Mouse (Mus musculus): ENCODE data around the gene Fbxl2. TPM values are rescaled to one million over a fixed set of nuclear protein-coding genes. Genes with fewer than 3 reads are reported as not detected.
"Not testable (repeated sequence)": the region's sequence is repeated elsewhere in the genome, so short reads cannot be mapped to it uniquely, and the experiment has no call there.

The Fbxl2 gene
- 2.8 and 3.3 TPM in 2 replicates for polyA plus RNA-seq (2014; fragmentation: Nextera tagmentation; extraction: Ambion mirVana)

DNA sequence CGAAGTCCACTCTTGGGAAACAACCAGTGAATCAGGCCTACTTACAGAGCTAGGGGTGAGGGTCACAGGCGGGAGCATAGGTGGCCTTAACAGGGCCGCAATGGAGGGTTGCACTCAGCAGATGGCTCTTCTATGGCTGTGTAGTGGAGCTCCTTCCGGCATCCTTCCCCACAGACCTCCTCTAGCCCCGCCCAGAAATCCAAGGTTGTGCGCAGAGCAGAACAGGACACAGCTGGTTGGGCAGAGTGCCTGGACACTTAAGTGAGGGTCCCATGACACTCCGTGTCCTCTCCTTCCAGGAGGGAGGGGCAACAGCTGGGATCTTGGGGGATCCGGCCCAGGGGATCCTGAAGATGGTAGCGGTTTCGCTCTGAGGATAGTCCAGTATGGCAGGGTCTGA, at the start of gene Fbxl2:
TSS of gene Fbxl2 (minus strand) at position 164 of the 400 bp plus-strand sequence.
- no peaks in the 10 kb centered on the region for H3K27me3 ChIP-seq (ENCODE audit: control insufficient read depth, insufficient read depth, low read length)
- 0 out of 2 replicates have a peak, but pooled peaks cover 3% of the 10 kb centered on the region for H3K9me3 ChIP-seq (ENCODE audit: control insufficient read depth, low read length)
- 0 out of 2 replicates have a peak, but pooled peaks have one; percentile 44 for ATAC-seq (ENCODE audit: low FRiP score, low TSS enrichment)
- no peak within 1 kb of the TSS for H3K4me2 ChIP-seq (replicated peaks; ENCODE audit: low read depth, low read length)
- H3K27ac ChIP-seq (ENCODE audit: low read depth, low read length): no peak within 1 kb of the TSS
- H3K4me3 ChIP-seq (ENCODE audit: low read length): no peak within 1 kb of the TSS
- H3K9ac ChIP-seq (ENCODE audit: low read depth, low read length): no peak within 1 kb of the TSS
- H3K36me3 ChIP-seq (ENCODE audit: control insufficient read depth, insufficient read depth, low read length): no peaks in the 10 kb centered on the region
- no peaks in the 10 kb centered on the region for H3K4me1 ChIP-seq (ENCODE audit: control insufficient read depth, insufficient read depth, low read length)
- 85% methylated on average over 10 of the region's 10 CpGs for WGBS

DNA sequence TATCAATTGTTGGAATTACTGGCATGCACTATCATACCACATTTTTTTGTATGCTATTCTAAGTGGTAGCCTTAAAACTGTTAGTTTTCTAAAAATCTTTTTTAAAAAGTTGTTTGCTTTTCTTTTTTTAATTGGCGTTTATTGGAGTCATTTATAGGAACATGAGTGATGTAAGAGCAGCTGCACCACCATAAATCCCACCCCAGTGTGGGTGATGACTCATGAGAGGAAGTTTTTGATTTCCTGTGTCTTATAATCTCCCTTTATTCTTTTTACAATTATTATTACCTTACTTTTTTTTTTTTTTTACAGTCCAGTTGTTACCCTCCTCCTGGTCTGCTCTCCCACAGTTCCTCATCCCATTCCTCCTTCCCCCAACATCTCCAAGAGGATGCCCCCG, 48.9 kb upstream of the Fbxl2 start:
- H3K9me3 ChIP-seq (ENCODE audit: control insufficient read depth, low read length): no peaks in the 10 kb centered on the region
- WGBS: 90% methylated on average over 2 of the region's 2 CpGs

DNA sequence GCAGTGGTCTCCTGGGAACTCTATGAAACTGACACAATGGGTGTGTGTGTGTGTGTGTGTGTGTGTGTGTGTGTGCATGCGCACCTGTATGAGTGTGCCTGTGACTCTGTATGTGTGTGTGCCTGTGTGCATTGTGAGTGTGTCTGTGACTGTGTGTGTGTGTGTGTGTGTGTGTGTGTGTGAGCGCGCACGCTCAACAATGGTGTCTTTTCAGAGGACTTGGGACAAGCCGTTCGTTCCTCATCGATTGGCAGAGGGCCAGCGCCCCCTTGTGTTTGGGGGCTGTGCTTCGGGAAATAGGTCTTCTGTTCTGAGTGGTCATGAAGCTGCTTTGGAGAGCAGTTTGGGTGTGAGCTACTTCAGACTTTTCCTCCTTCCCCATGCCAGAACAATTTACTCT, 46.2 kb upstream of the Fbxl2 start:
- not testable (repeated sequence) for H3K4me3 ChIP-seq (ENCODE audit: low read length); H3K27ac ChIP-seq (ENCODE audit: low read depth, low read length); H3K27me3 ChIP-seq (ENCODE audit: control insufficient read depth, insufficient read depth, low read length); H3K4me2 ChIP-seq (replicated peaks; ENCODE audit: low read depth, low read length); H3K36me3 ChIP-seq (ENCODE audit: control insufficient read depth, insufficient read depth, low read length); H3K4me1 ChIP-seq (ENCODE audit: control insufficient read depth, insufficient read depth, low read length); H3K9me3 ChIP-seq (ENCODE audit: control insufficient read depth, low read length); H3K9ac ChIP-seq (ENCODE audit: low read depth, low read length)
- ATAC-seq (ENCODE audit: low FRiP score, low TSS enrichment): peak; percentile 52; the same call in 1 of the 2 replicates
- 23% methylated on average over 9 of the region's 9 CpGs for WGBS

More for the DNA sequence above, 48.9 kb upstream of the Fbxl2 start:
- ATAC-seq (ENCODE audit: low FRiP score, low TSS enrichment): no peak
- no peak overlapping the region for H3K4me2 ChIP-seq (replicated peaks; ENCODE audit: low read depth, low read length)
- no peaks in the 10 kb centered on the region for H3K4me1 ChIP-seq (ENCODE audit: control insufficient read depth, insufficient read depth, low read length)
- H3K27ac ChIP-seq (ENCODE audit: low read depth, low read length): no peak overlapping the region
- H3K9ac ChIP-seq (ENCODE audit: low read depth, low read length): no peak overlapping the region
- H3K36me3 ChIP-seq (ENCODE audit: control insufficient read depth, insufficient read depth, low read length): no peaks in the 10 kb centered on the region
- no peak overlapping the region for H3K4me3 ChIP-seq (ENCODE audit: low read length)
- no peaks in the 10 kb centered on the region for H3K27me3 ChIP-seq (ENCODE audit: control insufficient read depth, insufficient read depth, low read length)

DNA sequence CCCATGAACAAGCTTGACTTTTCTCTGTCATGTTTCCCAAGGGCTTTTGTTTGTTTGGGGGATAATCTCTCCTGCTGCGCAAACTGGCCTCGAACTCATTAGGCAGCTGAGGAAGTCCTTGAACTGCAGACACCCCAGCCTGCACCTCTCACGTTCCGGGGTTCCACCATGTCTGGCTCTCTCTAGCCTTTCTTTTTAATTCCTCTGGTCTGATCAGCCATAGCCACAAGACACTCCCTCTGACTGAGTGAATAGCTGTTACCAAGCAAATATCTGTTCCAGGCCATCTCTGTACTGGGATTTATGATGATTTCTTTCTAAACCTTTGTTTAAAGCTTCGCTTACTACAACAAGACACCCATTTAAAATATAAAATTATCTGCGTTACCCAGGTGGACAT, 42.9 kb upstream of the Fbxl2 start:
- not testable (repeated sequence) for ATAC-seq (ENCODE audit: low FRiP score, low TSS enrichment); H3K27ac ChIP-seq (ENCODE audit: low read depth, low read length); H3K9ac ChIP-seq (ENCODE audit: low read depth, low read length); H3K4me2 ChIP-seq (replicated peaks; ENCODE audit: low read depth, low read length); H3K27me3 ChIP-seq (ENCODE audit: control insufficient read depth, insufficient read depth, low read length); H3K9me3 ChIP-seq (ENCODE audit: control insufficient read depth, low read length); H3K36me3 ChIP-seq (ENCODE audit: control insufficient read depth, insufficient read depth, low read length); H3K4me3 ChIP-seq (ENCODE audit: low read length); H3K4me1 ChIP-seq (ENCODE audit: control insufficient read depth, insufficient read depth, low read length)
- WGBS: 90% methylated on average over 6 of the region's 6 CpGs

DNA sequence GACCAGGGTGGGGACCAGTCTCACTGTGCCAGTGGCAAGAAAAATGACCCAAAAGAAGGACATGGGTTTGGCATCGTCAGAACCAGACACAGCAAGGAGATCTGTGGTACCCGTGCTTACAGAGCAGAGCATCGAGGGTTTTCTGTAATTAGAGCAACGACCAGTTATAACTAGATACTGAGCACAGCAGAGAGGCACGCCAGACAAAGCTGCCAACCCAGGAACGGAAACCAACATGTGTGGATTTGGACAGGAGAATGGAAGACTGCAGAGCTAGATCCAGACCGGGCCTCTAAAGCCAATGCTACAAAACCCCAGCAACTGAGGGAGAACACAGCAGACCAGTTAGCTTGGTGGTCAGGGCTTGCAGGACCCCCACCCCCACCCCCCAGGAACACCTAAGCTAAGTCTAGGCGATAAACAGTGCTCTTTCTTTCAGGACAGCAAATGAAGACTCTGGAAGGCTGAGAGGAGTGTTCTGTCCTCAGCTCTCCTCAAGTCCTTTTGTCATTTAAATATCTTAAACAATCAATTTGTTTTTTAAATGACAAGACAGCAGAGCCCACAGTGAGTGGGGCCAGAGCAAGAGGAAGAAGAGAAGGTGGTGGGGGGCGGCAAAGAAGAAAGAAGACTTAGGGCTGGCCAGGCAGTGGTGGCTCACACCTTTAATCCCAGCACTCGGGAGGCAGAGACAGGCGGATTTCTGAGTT, 41.3 kb upstream of the Fbxl2 start:
- no peak for ATAC-seq (ENCODE audit: low FRiP score, low TSS enrichment)
- Histone ChIP-seq H3K9me3 (ENCODE audit: control insufficient read depth, low read length) (no peaks in the 10 kb centered on the region), H3K36me3 (ENCODE audit: control insufficient read depth, insufficient read depth, low read length) (no peaks in the 10 kb centered on the region), H3K27ac (ENCODE audit: low read depth, low read length) (no peak overlapping the region), H3K4me3 (ENCODE audit: low read length) (no peak overlapping the region), H3K4me2 (replicated peaks; ENCODE audit: low read depth, low read length) (no peak overlapping the region), H3K9ac (ENCODE audit: low read depth, low read length) (no peak overlapping the region), H3K4me1 (ENCODE audit: control insufficient read depth, insufficient read depth, low read length) (no peaks in the 10 kb centered on the region), H3K27me3 (ENCODE audit: control insufficient read depth, insufficient read depth, low read length) (no peaks in the 10 kb centered on the region)
- WGBS: 75% methylated on average over 11 of the region's 11 CpGs

DNA sequence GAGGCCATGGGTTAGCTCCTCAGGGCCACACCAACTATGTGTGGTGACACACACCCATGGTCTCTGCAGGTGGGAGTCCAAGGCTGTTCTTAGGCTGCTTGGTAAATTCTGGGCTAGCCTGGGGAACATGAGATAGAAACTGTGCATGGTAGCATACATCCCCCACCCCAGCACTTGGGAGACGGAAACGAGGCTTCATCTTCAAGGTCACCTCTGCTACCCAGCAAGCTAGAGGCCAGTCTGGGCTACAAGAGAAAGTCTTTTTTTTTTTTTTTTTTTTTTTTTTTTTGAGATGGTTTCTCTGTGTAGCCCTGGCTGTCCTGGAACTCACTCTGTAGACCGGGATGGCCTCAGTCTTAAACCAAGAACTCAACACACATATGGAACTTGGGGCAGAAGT, 40.4 kb upstream of the Fbxl2 start:
- Histone ChIP-seq H3K4me1 (ENCODE audit: control insufficient read depth, insufficient read depth, low read length) (no peaks in the 10 kb centered on the region), H3K9me3 (ENCODE audit: control insufficient read depth, low read length) (no peaks in the 10 kb centered on the region), H3K9ac (ENCODE audit: low read depth, low read length) (no peak overlapping the region), H3K36me3 (ENCODE audit: control insufficient read depth, insufficient read depth, low read length) (no peaks in the 10 kb centered on the region), H3K4me3 (ENCODE audit: low read length) (no peak overlapping the region), H3K27ac (ENCODE audit: low read depth, low read length) (no peak overlapping the region), H3K27me3 (ENCODE audit: control insufficient read depth, insufficient read depth, low read length) (no peaks in the 10 kb centered on the region), H3K4me2 (replicated peaks; ENCODE audit: low read depth, low read length) (no peak overlapping the region)
- no peak for ATAC-seq (ENCODE audit: low FRiP score, low TSS enrichment)
- 68% methylated on average over 3 of the region's 3 CpGs for WGBS

DNA sequence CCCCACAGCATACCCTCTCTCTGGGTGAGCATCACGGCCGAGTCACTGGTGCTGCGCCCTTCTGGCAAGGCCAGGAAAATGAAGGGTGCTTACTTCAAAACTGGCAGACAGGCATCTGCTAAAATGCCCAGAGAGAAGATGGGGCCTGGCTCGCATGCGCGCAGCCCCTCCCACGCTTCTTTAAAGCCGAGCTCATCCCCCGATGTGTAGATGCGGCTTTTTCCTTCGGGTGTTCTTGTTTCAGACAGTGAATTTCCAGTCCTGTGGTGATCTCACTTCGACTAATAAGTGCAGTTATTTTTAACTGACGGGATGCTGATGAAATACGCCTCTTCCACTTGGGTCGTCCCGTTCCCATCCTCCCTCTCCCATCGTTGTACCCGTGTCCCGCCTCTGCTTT, 27.7 kb upstream of the Fbxl2 start:
- no peak for ATAC-seq (ENCODE audit: low FRiP score, low TSS enrichment)
- no peak overlapping the region for H3K9ac ChIP-seq (ENCODE audit: low read depth, low read length)
- WGBS: 86% methylated on average over 19 of the region's 19 CpGs
- H3K4me3 ChIP-seq (ENCODE audit: low read length): no peak overlapping the region
- no peaks in the 10 kb centered on the region for H3K9me3 ChIP-seq (ENCODE audit: control insufficient read depth, low read length)
- H3K36me3 ChIP-seq (ENCODE audit: control insufficient read depth, insufficient read depth, low read length): no peaks in the 10 kb centered on the region
- H3K27ac ChIP-seq (ENCODE audit: low read depth, low read length): no peak overlapping the region
- no peak overlapping the region for H3K4me2 ChIP-seq (replicated peaks; ENCODE audit: low read depth, low read length)
- no peaks in the 10 kb centered on the region for H3K27me3 ChIP-seq (ENCODE audit: control insufficient read depth, insufficient read depth, low read length)
- no peaks in the 10 kb centered on the region for H3K4me1 ChIP-seq (ENCODE audit: control insufficient read depth, insufficient read depth, low read length)

DNA sequence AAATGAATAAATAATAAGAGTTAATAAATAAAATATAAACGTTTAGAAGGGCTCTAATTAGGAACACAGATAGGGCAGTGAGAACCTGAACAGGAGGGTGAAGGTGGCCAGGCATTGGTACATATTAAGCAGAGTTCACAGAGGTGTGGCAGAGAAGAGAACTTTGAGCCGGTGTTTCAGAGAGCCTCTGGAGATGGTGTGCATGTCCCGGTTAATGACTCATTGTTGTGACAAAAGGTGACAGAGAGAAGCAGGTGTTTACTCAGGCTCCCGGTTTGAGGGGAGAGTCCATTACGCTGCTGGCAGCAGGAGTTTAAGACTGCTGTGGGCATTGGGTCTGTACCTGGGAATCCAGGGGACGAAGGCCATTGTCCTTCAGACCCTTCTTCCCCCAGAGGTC, 23.4 kb upstream of the Fbxl2 start:
- H3K4me1 ChIP-seq (ENCODE audit: control insufficient read depth, insufficient read depth, low read length): no peaks in the 10 kb centered on the region
- no peak overlapping the region for H3K9ac ChIP-seq (ENCODE audit: low read depth, low read length)
- no peak overlapping the region for H3K27ac ChIP-seq (ENCODE audit: low read depth, low read length)
- 52% methylated on average over 6 of the region's 6 CpGs for WGBS
- no peak for ATAC-seq (ENCODE audit: low FRiP score, low TSS enrichment)
- H3K27me3 ChIP-seq (ENCODE audit: control insufficient read depth, insufficient read depth, low read length): no peaks in the 10 kb centered on the region
- no peaks in the 10 kb centered on the region for H3K36me3 ChIP-seq (ENCODE audit: control insufficient read depth, insufficient read depth, low read length)
- H3K4me3 ChIP-seq (ENCODE audit: low read length): no peak overlapping the region
- no peaks in the 10 kb centered on the region for H3K9me3 ChIP-seq (ENCODE audit: control insufficient read depth, low read length)
- H3K4me2 ChIP-seq (replicated peaks; ENCODE audit: low read depth, low read length): no peak overlapping the region

DNA sequence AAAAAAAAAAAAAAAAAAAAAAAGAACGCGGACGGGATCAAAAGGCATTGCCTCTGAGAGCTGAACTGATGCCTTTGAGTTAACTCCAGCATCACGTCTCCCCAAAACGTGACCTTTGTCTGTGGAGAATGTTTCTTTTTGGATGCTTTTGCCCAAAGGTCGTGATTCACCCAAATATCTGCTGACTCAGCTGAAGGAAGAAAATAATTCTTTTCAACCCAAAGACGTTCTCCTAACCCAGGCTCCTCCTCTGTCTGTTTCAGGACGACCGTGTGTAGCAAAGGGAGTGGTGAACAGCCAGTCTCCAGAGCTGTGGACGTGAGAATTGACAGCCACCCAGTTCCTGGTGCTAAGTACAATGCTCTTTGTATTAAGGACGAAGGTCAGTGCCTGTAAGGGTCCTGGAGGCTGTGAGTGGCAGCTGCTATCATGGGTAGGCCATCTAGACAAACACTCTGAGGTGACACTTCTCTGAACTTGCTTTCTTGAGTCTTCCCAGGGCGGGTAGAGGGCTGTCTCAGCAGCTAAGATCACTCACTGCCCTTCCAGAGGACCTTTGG, 22.6 kb upstream of the Fbxl2 start:
- Histone ChIP-seq H3K9me3 (ENCODE audit: control insufficient read depth, low read length) (no peaks in the 10 kb centered on the region), H3K4me3 (ENCODE audit: low read length) (no peak overlapping the region), H3K36me3 (ENCODE audit: control insufficient read depth, insufficient read depth, low read length) (no peaks in the 10 kb centered on the region), H3K27ac (ENCODE audit: low read depth, low read length) (no peak overlapping the region), H3K4me2 (replicated peaks; ENCODE audit: low read depth, low read length) (no peak overlapping the region), H3K27me3 (ENCODE audit: control insufficient read depth, insufficient read depth, low read length) (no peaks in the 10 kb centered on the region), H3K4me1 (ENCODE audit: control insufficient read depth, insufficient read depth, low read length) (no peaks in the 10 kb centered on the region), H3K9ac (ENCODE audit: low read depth, low read length) (no peak overlapping the region)
- ATAC-seq (ENCODE audit: low FRiP score, low TSS enrichment): no peak
- WGBS: 53% methylated on average over 12 of the region's 12 CpGs
